Mouse (Mus musculus): ENCODE data around the gene Gpr156.

Gene Gpr156

DNA sequence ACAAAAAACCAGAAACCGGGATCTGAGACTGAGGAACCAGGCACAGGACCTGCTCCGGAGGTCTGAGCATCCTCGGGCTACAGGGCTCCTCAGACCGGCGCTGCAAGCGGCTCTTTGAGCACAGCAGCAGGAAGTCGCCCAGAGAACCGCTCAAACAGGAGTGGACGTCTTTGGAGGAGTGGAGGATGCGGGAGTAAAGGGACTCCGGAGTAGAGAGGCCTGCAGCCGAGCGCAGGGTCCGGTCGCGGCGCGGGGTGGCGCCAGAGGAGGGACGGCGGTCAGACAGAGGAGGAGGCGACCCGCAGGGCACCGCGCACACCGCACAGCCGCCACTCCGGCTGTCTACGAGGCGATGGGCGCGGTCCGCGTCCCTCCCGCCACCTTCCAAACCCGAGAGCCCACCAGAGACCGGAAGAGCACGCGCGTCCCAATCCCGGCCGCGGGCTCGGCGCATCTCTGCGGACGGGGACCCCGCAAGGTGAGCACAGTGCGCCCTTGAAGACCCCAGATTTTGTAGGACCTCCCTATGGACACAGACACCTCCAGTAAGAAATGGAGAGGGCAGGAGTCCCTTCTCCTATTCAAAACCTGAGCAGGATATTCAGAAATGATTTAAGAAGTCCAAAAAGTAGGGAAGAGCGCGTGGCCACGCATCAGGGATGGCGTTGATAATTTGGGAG lies at the start of gene Gpr156:
Gpr156 (plus strand) TSS at position 359 of the 680 bp plus-strand sequence.
- peak; percentile 24 for DNase-seq (ENCODE audit: low spot score)

DNA sequence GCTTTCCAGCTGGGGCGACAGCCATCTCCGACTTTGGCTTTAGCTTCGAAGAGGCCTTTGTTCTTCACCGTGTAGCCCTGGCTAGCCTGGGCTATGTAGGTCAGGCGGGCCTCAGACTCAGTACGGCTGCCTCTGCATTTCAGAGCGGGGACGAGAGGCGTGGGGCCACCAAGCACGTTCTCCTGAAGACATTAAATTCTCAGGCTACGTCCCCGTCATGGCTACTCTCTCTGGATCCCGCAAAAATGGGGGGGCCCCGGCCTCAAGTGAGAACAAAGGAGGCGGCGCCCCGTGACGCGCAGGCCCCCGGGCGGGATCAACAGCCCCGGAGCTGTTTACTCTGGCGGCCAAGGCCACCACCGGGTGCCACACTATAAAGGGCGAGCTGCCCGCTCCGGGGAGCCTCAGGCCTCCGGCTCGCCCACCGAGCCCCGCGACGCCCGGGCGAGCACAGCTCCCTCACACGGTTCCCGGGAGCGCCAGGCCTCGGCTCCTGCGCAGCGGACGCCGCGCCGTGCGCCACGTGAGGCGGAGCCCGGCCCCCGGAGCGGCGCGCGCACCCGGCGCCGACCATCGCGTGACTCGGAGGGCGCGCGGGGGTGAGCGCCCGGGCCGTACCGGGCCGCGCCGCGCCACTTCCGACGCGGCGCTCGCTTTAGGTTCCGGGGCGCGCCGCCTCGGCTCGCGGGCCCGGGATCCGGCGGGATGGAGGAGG lies 48.3 kb upstream of the Gpr156 start, which contains the start of gene Lrrc58:
Lrrc58 (plus strand) TSS at position 599 of the 715 bp plus-strand sequence.
- peak; percentile 86 for DNase-seq (ENCODE audit: low spot score)

DNA sequence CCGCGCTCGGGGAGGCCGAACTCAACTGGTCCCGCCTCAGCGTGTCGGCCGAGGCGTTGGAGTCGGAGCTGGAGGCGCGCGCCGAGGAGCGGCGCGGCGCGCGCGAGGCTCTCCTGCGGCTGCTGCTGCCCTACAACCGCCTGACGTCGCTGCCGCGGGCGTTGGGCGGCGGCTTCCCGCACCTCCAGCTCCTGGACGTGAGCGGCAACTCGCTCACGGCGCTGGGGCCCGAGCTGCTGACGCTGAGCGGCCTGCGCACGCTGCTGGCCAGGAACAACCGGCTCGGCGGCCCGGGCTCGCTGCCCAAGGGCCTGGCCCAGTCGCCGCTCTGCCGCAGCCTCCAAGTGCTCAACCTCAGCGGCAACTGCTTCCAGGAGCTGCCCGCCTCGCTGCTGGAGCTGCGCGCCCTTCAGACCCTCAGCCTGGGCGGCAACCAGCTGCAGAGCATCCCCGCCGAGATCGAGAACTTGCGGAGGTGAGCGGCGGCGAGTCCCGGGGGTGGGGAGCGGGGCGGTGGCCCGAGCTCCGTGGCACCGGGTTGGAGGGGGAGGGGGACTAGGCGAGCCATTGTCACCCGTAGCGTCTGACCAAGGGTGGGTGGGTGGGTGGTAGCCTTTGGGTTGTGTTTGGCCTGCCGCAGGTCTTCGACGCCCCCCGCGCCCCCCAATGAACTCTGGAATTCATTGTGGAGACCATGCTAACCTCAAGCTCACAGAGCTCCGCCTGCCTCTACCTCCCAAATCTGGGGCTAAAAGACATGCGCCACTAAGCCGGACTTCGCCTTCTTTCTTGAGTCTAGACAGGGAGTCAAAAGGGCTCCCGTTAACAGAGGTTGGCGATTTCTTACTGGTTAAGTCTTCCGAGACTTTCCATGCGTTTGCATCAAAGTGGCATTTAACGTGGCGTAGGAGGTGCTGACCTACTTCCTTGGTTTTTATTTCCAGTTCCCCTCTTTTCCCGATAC lies 47.5 kb upstream of the Gpr156 start:
- peak; percentile 81 for DNase-seq (ENCODE audit: low spot score)

GRCm38 (mm10) chr16:37869470-37870231 lies 46.6 kb upstream of the Gpr156 start:
- DNase-seq (ENCODE audit: low spot score), result no peak

GRCm38 (mm10) chr16:37871112-37871715 lies 45.1 kb upstream of the Gpr156 start:
- DNase-seq (ENCODE audit: low spot score), result peak; percentile 73

DNA sequence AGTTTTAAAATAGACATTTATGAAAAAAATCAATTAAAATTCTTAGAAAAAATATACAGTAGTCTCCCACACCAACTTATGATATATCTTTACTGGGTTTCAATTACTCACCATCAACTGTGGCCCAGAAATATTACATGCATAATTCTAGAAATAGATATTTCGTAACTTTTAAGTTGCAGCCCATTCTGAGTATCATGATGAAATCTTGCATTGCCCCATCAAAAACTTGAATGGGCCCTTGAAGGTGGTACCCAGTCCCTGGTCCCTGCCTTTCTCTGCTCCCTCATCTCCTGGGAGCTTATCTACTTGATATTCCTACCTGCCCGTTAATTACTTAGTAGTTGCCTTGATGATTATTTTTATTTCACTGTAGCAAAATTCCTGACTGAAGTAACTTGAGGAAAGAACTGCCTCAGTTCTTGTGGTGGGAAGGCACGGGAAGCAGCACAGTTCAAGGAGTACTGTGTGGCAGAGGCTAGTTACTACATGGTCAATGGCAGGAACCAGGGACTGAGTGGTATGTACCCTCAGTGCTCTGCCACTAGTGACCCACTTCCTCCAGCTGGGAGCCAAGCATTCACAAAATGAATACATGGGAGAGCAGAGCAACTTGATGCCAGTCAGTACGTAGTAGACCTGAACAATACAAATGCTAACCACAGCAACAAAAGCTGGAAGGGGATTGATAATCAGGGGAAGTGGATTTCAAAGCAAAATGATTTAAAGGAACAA lies 41.6 kb upstream of the Gpr156 start:
- DNase-seq (ENCODE audit: low spot score), result no peak

GRCm38 (mm10) chr16:37877406-37877805 lies 38.9 kb upstream of the Gpr156 start:
- no peak for DNase-seq (ENCODE audit: low spot score)

GRCm38 (mm10) chr16:37878951-37879505 lies 37.3 kb upstream of the Gpr156 start:
- no peak for DNase-seq (ENCODE audit: low spot score)

DNA sequence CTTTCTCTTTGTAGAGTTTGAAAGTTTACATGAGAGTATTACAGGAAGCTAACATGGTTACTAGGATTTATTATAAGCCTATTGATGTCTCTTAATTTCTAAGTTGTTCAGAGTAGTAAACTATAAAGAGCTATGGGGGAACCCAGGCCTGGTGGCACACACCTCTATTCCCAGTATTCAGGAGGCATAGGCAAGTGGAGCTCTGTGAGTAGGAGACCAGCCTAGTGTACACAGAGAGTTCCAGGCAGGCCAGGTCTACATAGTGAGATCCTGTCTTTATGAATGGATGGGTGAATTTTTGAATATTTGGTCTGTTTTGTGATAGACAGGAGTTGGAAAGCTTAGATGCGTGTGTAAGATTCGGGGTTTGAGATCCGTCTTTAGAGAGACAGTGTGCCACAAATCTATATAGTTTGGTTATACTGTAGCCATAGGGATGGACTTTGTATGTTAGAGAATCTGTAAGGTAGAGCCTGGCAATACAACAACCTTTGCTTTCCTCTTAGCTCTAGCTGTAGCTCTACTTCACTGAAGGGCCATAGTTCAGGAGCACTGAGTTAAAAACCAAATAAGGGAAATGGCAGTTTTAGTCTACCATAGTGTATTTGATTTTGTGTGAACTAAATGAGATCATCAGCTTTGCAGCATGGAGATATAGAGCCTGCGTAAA lies 36.4 kb upstream of the Gpr156 start:
- DNase-seq (ENCODE audit: low spot score), result no peak

GRCm38 (mm10) chr16:37881168-37881567 lies 35.1 kb upstream of the Gpr156 start:
- no peak for DNase-seq (ENCODE audit: low spot score)

- no peak for DNase-seq (ENCODE audit: low spot score)
Measured at GRCm38 (mm10) chr16:37888986-37889385, 27.3 kb upstream of the Gpr156 start.

- no peak for DNase-seq (ENCODE audit: low spot score)
Measured at GRCm38 (mm10) chr16:37892667-37893066, 23.6 kb upstream of the Gpr156 start.

- DNase-seq (ENCODE audit: low spot score), result no peak
Measured at GRCm38 (mm10) chr16:37893381-37893780, 22.9 kb upstream of the Gpr156 start.

GRCm38 (mm10) chr16:37893942-37894341 lies 22.4 kb upstream of the Gpr156 start:
- peak; percentile 64 for DNase-seq (ENCODE audit: low spot score)

- no peak for DNase-seq (ENCODE audit: low spot score)
Measured at GRCm38 (mm10) chr16:37898790-37899189, 17.5 kb upstream of the Gpr156 start.

DNA sequence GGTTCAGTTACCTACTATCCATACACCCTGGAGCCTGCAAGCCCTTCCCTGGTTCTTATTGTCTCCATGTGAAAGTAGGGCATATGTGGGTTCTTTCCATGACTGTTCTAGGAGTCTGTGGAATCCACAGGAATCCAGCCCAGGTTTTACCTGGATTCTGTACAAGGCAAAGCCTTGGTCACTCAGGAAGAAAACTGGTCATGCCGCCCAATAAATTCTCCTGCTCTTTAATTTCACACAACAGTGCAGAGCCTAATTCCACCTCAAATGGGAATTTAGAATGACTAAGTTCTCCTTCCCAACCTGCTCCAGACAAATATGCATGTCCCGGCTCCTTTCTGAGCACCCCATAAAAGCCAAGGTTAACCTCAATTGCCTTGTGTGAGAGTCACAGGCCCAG lies 16.9 kb upstream of the Gpr156 start:
- DNase-seq (ENCODE audit: low spot score), result no peak

GRCm38 (mm10) chr16:37901318-37901717 lies 15.0 kb upstream of the Gpr156 start:
- DNase-seq (ENCODE audit: low spot score), result no peak

DNA sequence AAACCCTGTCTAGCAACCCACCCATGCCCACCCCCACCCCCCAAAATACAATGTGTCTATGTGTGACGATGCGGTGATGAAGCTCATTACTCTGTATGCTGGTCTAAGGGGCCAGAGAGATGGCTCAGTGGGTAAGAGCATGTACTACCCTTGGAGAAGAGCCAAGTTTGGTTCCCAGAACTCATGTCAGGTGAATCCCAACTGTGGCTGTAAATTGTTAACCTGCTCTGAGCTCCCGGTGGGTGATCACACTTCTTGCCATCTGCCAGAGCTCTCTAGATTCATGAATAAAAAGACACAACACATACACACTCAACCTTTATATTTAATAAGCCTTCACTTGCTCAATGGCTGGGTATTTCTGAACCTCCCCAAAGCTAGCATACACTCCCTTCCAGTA lies 9.8 kb upstream of the Gpr156 start:
- DNase-seq (ENCODE audit: low spot score), result no peak

DNA sequence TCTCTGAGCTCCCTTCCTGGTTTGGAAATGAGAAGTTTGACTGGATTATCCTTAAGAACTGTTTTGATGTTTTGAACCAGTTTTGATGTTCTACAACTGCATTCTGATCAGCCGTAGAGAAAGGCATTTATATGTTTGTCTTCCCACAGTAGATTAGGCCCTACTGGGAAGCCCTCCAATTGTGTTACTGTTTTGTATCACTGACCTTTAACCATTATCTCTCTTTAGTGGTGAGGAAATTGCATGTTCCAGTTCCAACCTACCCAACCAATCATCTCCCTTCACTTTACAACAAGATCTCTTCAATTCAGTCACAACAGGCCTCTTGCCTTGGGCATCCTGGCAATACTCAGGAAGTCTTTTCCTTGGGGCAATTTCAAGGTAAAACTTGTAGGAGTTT lies 5.2 kb upstream of the Gpr156 start:
- no peak for DNase-seq (ENCODE audit: low spot score)

GRCm38 (mm10) chr16:37916818-37917201 lies 514 bp downstream of the Gpr156 start:
- DNase-seq (ENCODE audit: low spot score), result no peak

Data from testis, postnatal 14 days (tissue).